Mouse (Mus musculus): ENCODE measurements around the gene Mybl2. TPM values are rescaled to one million over a fixed set of nuclear protein-coding genes. Genes with fewer than 3 reads are reported as not detected.

The Mybl2 gene
- total and polyA plus RNA-seq, 3 experiments = 60.8 to 145 TPM; not detected in 1

- Histone ChIP-seq H3K27ac (ENCODE audit: control insufficient read depth, low read depth, low read length) (peak overlapping the region; percentile 42), H3K9ac (ENCODE audit: control insufficient read depth, low read depth, low read length, poor library complexity, severe bottlenecking) (no peak overlapping the region), H3K9me3 (replicated peaks; ENCODE audit: insufficient read depth, low read length) (no peaks in the 10 kb centered on the region), H3K27me3 (ENCODE audit: control insufficient read depth in 1 of 2, insufficient read depth in 2 of 2, low read length in 2 of 2) (no peaks in the 10 kb centered on the region), H3K4me1 (ENCODE audit: control insufficient read depth in 1 of 2, insufficient read depth in 2 of 2, low read length in 2 of 2) (peaks cover 3 to 10% of the 10 kb centered on the region in 2 experiments; a peak in 3 of 4 replicates), H3K4me3 (ENCODE audit: control insufficient read depth in 1 of 2, insufficient read depth in 1 of 2, low read depth in 2 of 2, low read length in 2 of 2) (no peak overlapping the region), H3K79me2 (ENCODE audit: control insufficient read depth, insufficient read depth, low read length, poor library complexity) (peaks cover 29% of the 10 kb centered on the region), H3K36me3 (ENCODE audit: control insufficient read depth in 1 of 2, insufficient read depth in 2 of 2, low read length in 2 of 2) (peaks cover 16 to 19% of the 10 kb centered on the region in 2 experiments)
- DNase-seq (ENCODE audit: low read depth, low spot score) = peak; percentile 66
- TF ChIP-seq ZNF384 (IDR thresholded peaks at IDR 0.05; ENCODE audit: low read depth, low read length) (no peak), MYB (IDR thresholded peaks at IDR 0.05; ENCODE audit: low read depth, low read length) (no peak), MYC (IDR thresholded peaks at IDR 0.05; ENCODE audit: low read depth, low read length) (peak; percentile 93), SMC3 (IDR thresholded peaks at IDR 0.05; ENCODE audit: low read depth, low read length) (no peak), POLR2AphosphoS2 (IDR thresholded peaks at IDR 0.05; ENCODE audit: low read length) (no peak), TBP (IDR thresholded peaks at IDR 0.05; ENCODE audit: low read depth, low read length) (no peak), SIN3A (IDR thresholded peaks at IDR 0.05; ENCODE audit: low read length) (peak; percentile 56), KAT2A (conservative IDR thresholded peaks at IDR 0.05; ENCODE audit: low read depth, low read length) (no peak), EP300 (IDR thresholded peaks at IDR 0.05; ENCODE audit: low read depth in 1 of 2, low read length in 2 of 2) (no peak), JUND (IDR thresholded peaks at IDR 0.05; ENCODE audit: low read depth, low read length) (no peak), ZMIZ1 (IDR thresholded peaks at IDR 0.05; ENCODE audit: low read depth, low read length) (no peak), ZC3H11A (IDR thresholded peaks at IDR 0.05; ENCODE audit: low read depth, low read length) (no peak), TAL1 (IDR thresholded peaks at IDR 0.05; ENCODE audit: low read length) (no peak), ETS1 (IDR thresholded peaks at IDR 0.05; ENCODE audit: low read depth, low read length) (0 out of 2 replicates have a peak, but pooled peaks have one; percentile 8), TCF12 (IDR thresholded peaks at IDR 0.05; ENCODE audit: low read depth, low read length) (0 out of 2 replicates have a peak, but pooled peaks have one; percentile 13), MAX (IDR thresholded peaks at IDR 0.05; ENCODE audit: low read length) (peak; percentile 92), MAZ (IDR thresholded peaks at IDR 0.05; ENCODE audit: low read depth, low read length) (no peak), HCFC1 (IDR thresholded peaks at IDR 0.05; ENCODE audit: low read depth, low read length) (no peak), USF1 (IDR thresholded peaks at IDR 0.05; ENCODE audit: low read depth, low read length) (peak; percentile 82), GABPA (IDR thresholded peaks at IDR 0.05; ENCODE audit: low read depth, low read length) (no peak), MEF2A (IDR thresholded peaks at IDR 0.05; ENCODE audit: extremely low read depth, insufficient replicate concordance, low read depth, low read length, poor library complexity, severe bottlenecking) (no peak), ZKSCAN1 (IDR thresholded peaks at IDR 0.05; ENCODE audit: low read depth, low read length) (peak; percentile 91), GATA1 (IDR thresholded peaks at IDR 0.05; ENCODE audit: low read depth, low read length) (no peak), UBTF (IDR thresholded peaks at IDR 0.05; ENCODE audit: borderline replicate concordance, insufficient read depth, low read depth, low read length) (no peak), MAFK (IDR thresholded peaks at IDR 0.05; ENCODE audit: borderline replicate concordance, low read depth, low read length) (no peak), CTCF (IDR thresholded peaks at IDR 0.05 in 2 of 3, conservative IDR thresholded peaks at IDR 0.05 in 1 of 3; ENCODE audit: control insufficient read depth in 1 of 3, insufficient read depth in 1 of 3, low read depth in 2 of 3, low read length in 3 of 3, poor library complexity in 1 of 3, severe bottlenecking in 1 of 3) (no peak), USF2 (IDR thresholded peaks at IDR 0.05; ENCODE audit: borderline replicate concordance in 1 of 2, insufficient read depth in 1 of 2, low read depth in 1 of 2, low read length in 2 of 2) (peak in 1 of 2 experiments; percentile 43; a peak in 1 of 4 replicates), NRF1 (IDR thresholded peaks at IDR 0.05; ENCODE audit: insufficient read depth, low read depth, low read length, poor library complexity, severe bottlenecking) (no peak), RCOR1 (IDR thresholded peaks at IDR 0.05; ENCODE audit: low read depth, low read length) (no peak), POLR2AphosphoS5 (IDR thresholded peaks at IDR 0.05; ENCODE audit: borderline replicate concordance, low read depth, low read length) (no peak), MXI1 (IDR thresholded peaks at IDR 0.05; ENCODE audit: low read depth, low read length) (peak; percentile 69; the same call in 1 of the 2 replicates), ELF1 (IDR thresholded peaks at IDR 0.05; ENCODE audit: low read depth, low read length) (peak; percentile 69; the same call in 1 of the 2 replicates), E2F4 (IDR thresholded peaks at IDR 0.05; ENCODE audit: borderline replicate concordance, low read depth, low read length) (no peak), CHD1 (IDR thresholded peaks at IDR 0.05; ENCODE audit: low read depth, low read length) (no peak), NELFE (IDR thresholded peaks at IDR 0.05; ENCODE audit: low read depth, low read length) (no peak)
Observed at GRCm38 (mm10) chr2:163061203-163062118, 7.0 kb downstream of the Mybl2 start.

All from MEL (cell line).